Mouse (Mus musculus) intestine, postnatal 0 days (tissue): ENCODE data around the gene Id2. TPM values are rescaled to one million over a fixed set of nuclear protein-coding genes. Genes with fewer than 3 reads are reported as not detected.
A peak's percentile ranks its signal among the peaks of the same experiment; 100 is the strongest.

Experiments used
- ATAC-seq: fragments of 200-750 bp; cut with Nextera tagmentation; 2 replicates; pipeline ENCODE4 v1.8.0; 2017; ENCODE audit warnings: mild to moderate bottlenecking, moderate TSS enrichment, moderate library complexity
- H3K27ac ChIP-seq: fragments of 300-500 bp; sonication (generic); 2 replicates; pipeline ENCODE4 v1.5.1; 2014; ENCODE audit warnings: mild to moderate bottlenecking, low read depth, low read length, moderate library complexity
- H3K27me3 ChIP-seq: fragments of 300-500 bp; sonication (generic); replicated peaks from 2 replicates; pipeline ENCODE4 v1.6.1; 2014; ENCODE audit warnings: low read length, mixed read lengths; ENCODE audit not compliant: control insufficient read depth, insufficient read depth
- H3K36me3 ChIP-seq: fragments of 300-500 bp; sonication (generic); 2 replicates; pipeline ENCODE4 v1.6.1; 2014; ENCODE audit warnings: mild to moderate bottlenecking, moderate library complexity; ENCODE audit not compliant: control insufficient read depth, insufficient read depth
- H3K4me1 ChIP-seq: fragments of 300-500 bp; sonication (generic); replicated peaks from 2 replicates; pipeline ENCODE4 v1.6.1; 2014; ENCODE audit warnings: antibody characterized with exemption, low read length, mixed read lengths; ENCODE audit not compliant: control insufficient read depth, insufficient read depth
- H3K4me2 ChIP-seq: fragments of 300-500 bp; sonication (generic); replicated peaks from 2 replicates; pipeline ENCODE4 v1.6.1; 2014; ENCODE audit warnings: low read depth, mild to moderate bottlenecking, moderate library complexity
- H3K4me3 ChIP-seq: fragments of 300-500 bp; sonication (generic); 2 replicates; pipeline ENCODE4 v1.5.1; 2014; ENCODE audit warnings: low read depth, low read length
- H3K9ac ChIP-seq: fragments of 300-500 bp; sonication (generic); 2 replicates; pipeline ENCODE4 v1.6.1; 2014; ENCODE audit warnings: mild to moderate bottlenecking, low read depth, low read length
- H3K9me3 ChIP-seq: fragments of 300-500 bp; sonication (generic); 2 replicates; pipeline ENCODE4 v1.6.1; 2016; ENCODE audit warnings: mixed run types; ENCODE audit not compliant: control insufficient read depth
- CTCF ChIP-seq: sonication (generic); IDR thresholded peaks from 2 replicates; pipeline ENCODE4 v1.5.1; 2016; ENCODE audit warnings: low read depth, mild to moderate bottlenecking, control low read depth, antibody characterized with exemption, moderate library complexity
- WGBS: fragments of 180-500 bp; shearing (Covaris S2); extraction: QIAGEN DNeasy Blood & Tissue Kit; methylation state at CpG from one replicate; pipeline ENCODE4 v1.1.7; 2014; 5-methylcytosine and 5-hydroxymethylcytosine counted together
- polyA plus RNA-seq: library from polyadenylated mRNA; unstranded; fragments of >200 nt; fragmentation: Nextera tagmentation; extraction: Ambion mirVana; gene quantifications from 2 replicates; pipeline ENCODE4 v1.2.1, GENCODE M21; 2015

The Id2 gene
- polyA plus RNA-seq, 1 experiment from 2014 or later, result 313 TPM

GRCm38 (mm10) chr12:25097210-25098160, 545 bp upstream of the Id2 start:
- Histone ChIP-seq H3K9ac (no peak overlapping the region), H3K27ac (peak overlapping the region; percentile 96), H3K36me3 (no peaks in the 10 kb centered on the region), H3K4me2 (peak overlapping the region; percentile 96), H3K4me3 (peak overlapping the region; percentile 49; the same call in 1 of the 2 replicates), H3K9me3 (no peaks in the 10 kb centered on the region), H3K4me1 (no peaks in the 10 kb centered on the region; the same call in 1 of the 2 replicates), H3K27me3 (no peaks in the 10 kb centered on the region)
- TF ChIP-seq CTCF, result no peak
- WGBS, result 4% methylated on average over 28 of the region's 28 CpGs
- ATAC-seq, result peak; percentile 20; the same call in 1 of the 2 replicates

DNA sequence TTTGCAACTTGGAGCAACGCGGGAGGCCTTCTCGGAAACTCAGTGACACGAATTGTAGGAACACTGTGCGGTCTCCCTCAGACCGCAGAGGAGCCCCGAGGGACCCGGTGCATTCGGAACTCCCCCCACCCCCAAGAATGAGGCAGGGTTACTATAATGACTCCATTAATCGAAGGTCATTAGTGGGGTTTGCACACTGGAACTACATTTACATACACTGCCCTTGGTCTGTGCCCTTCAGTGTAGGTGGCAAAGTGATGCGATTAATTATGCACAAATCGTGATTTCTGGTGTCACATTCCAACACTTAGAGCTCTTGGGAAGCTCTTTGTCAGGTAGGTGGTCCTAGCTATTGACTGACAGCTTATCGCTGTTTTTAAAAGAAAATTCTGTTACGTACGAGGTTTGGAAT, 294 bp downstream of the Id2 start:
- H3K27me3 ChIP-seq, result no peaks in the 10 kb centered on the region
- H3K4me1 ChIP-seq, result no peaks in the 10 kb centered on the region; the same call in 1 of the 2 replicates
- peak overlapping the region; percentile 96 for H3K4me2 ChIP-seq
- TF ChIP-seq CTCF, result no peak
- WGBS, result 3% methylated on average over 15 of the region's 15 CpGs
- no peak for ATAC-seq
- H3K36me3 ChIP-seq, result no peaks in the 10 kb centered on the region
- peak overlapping the region; percentile 96 for H3K27ac ChIP-seq
- H3K4me3 ChIP-seq, result peak overlapping the region; percentile 78
- peak overlapping the region; percentile 64 for H3K9ac ChIP-seq
- no peaks in the 10 kb centered on the region for H3K9me3 ChIP-seq

DNA sequence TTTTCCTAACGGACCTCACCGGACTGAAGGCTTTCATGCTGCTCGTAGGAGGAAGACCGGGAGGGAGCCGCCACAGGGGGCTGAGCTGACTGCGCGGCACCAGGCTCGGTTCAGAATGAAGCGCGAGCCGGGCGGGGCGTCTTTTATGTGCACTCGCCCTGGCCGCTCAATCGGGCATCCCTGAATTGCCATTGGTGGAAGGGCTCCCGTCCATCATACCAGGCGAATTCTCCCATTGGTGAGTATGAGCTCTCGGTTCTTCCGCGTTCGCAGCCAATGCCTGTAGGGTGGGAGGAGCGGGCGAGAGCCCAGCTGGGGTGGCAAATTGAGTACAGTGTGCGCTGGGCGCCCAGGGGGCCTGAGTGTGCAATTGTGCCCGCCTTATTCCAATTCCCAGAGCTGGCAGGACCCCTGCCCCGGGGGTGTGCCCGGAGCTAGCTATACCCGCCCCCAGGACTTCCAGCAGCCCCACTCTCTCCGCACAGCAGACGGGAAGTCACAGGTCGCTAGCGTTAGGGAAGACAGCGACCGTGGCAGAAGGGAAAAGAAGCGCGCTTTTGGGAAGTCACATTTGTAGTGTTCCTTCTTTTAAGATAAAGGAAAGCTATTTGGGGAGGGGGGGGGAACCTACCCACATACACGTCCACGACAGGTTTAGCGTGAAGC, 833 bp downstream of the Id2 start:
- Histone ChIP-seq H3K4me1 (no peaks in the 10 kb centered on the region; the same call in 1 of the 2 replicates), H3K36me3 (no peaks in the 10 kb centered on the region)

DNA sequence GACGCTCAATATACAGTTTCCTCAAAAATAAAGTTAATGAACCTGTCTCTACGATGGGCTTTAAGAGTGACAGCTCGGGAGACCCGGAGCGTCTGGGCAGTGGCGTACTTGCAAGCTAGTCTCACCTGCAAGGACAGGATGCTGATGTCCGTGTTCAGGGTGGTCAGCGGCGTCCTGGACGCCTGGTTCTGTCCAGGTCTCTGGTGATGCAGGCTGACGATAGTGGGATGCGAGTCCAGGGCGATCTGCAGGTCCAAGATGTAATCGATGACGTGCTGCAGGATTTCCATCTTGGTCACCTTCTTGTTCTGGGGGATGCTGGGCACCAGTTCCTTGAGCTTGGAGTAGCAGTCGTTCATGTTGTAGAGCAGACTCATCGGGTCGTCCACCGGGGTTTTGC, 1.4 kb downstream of the Id2 start:
- Histone ChIP-seq H3K9ac (peak overlapping the region; percentile 64), H3K27ac (peak overlapping the region; percentile 96), H3K4me3 (peak overlapping the region; percentile 78), H3K9me3 (no peaks in the 10 kb centered on the region), H3K27me3 (no peaks in the 10 kb centered on the region), H3K4me1 (no peaks in the 10 kb centered on the region; the same call in 1 of the 2 replicates), H3K4me2 (peak overlapping the region; percentile 96), H3K36me3 (no peaks in the 10 kb centered on the region)
- ATAC-seq, result no peak
- WGBS, result under 1% methylated on average over 19 of the region's 19 CpGs
- TF ChIP-seq CTCF, result no peak

More for the DNA sequence above, 833 bp downstream of the Id2 start:
- H3K4me2 ChIP-seq, result peak overlapping the region; percentile 96
- H3K9me3 ChIP-seq, result no peaks in the 10 kb centered on the region
- peak; percentile 20 for TF ChIP-seq CTCF
- ATAC-seq, result peak; percentile 81
- no peaks in the 10 kb centered on the region for H3K27me3 ChIP-seq
- WGBS, result 1% methylated on average over 41 of the region's 41 CpGs
- H3K27ac ChIP-seq, result peak overlapping the region; percentile 96
- H3K9ac ChIP-seq, result peak overlapping the region; percentile 64
- peak overlapping the region; percentile 78 for H3K4me3 ChIP-seq

DNA sequence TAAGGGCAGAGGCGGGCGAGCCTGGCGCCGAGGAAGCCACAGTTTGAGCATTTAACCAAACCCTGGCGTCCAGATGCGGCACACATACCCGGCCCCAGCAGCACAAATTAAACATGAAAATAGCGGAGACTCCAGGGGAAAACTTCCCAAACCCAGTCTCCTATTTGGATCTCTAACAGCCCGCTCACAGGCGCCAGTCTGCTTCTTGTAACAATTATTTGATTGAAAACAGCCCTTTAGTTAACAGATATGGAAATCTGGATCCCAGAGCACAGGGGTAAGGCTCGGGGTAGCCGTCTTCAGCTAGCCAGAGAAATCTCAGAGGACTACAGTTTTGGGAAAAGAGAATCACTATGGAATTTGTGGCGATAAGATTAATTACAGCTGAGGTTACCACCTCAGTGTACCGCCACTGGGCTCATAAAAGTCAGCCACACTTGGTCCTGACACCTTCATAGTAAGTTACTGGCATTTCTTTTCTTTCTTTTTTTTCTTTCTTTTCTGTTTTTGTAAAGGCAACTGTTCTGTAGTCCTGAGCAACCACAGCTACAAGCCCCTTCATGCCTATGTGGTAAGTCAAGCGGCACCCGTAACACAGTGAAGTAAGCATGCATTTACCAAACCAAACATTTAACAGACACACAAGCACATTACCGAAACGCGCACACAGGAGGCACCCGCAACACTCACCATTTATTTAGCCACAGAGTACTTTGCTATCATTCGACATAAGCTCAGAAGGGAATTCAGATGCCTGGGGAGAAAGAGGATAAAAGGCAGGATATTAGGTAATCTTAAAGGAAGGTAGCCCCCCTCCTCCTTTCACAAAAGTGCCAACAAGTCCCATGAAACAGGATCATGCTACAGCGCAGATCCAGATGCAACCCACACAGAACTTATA, 2.1 kb downstream of the Id2 start:
- TF ChIP-seq CTCF, result peak; percentile 46
- no peak for ATAC-seq
- Histone ChIP-seq H3K36me3 (no peaks in the 10 kb centered on the region), H3K4me2 (peak overlapping the region; percentile 96), H3K27me3 (no peaks in the 10 kb centered on the region), H3K27ac (peak overlapping the region; percentile 96; the same call in 1 of the 2 replicates), H3K4me3 (peak overlapping the region; percentile 78), H3K9ac (peak overlapping the region; percentile 64), H3K4me1 (no peaks in the 10 kb centered on the region; the same call in 1 of the 2 replicates), H3K9me3 (no peaks in the 10 kb centered on the region)
- 1% methylated on average over 22 of the region's 22 CpGs for WGBS
